Mouse (Mus musculus) retina, embryonic 14.5 days (tissue): ENCODE measurements around the gene Cyp26b1.

ENCODE experiments used
- DNase-seq: peaks from one replicate; pipeline ENCODE4 v3.0.0-alpha.2; 2015; ENCODE audit warnings: low spot score

Cyp26b1 gene

DNA sequence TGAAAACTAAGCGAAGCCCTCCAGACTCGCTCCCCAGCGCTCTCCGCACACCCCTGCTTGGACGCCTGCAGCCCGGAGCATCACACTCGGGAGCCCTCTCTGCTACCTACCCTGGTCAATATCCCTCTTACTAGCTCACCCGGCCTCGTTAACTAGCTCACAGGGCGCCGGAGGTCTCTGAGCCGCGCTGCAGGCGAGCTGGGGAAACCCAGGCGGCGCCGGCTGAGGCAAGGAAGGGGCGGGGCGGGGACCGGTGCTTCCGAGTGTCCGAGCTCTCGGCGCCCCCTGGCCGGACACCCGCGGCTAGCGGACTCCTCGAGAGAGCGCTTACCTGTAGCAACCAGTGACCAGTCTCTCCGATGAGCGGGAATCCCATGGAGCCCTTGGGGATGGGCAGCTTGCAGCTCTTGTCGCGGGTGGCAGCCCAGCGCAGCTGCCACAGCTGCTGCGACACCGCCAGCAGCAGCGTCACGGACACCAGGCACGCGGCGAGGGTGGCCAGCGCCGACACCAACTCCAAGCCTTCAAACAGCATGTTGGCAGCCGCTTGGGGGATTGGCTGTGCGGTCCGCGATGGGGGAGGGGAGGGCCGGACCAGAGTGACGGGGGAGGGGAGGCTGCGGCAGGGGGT lies 6.1 kb downstream of the Cyp26b1 start:
- DNase-seq, result peak; percentile 71

DNA sequence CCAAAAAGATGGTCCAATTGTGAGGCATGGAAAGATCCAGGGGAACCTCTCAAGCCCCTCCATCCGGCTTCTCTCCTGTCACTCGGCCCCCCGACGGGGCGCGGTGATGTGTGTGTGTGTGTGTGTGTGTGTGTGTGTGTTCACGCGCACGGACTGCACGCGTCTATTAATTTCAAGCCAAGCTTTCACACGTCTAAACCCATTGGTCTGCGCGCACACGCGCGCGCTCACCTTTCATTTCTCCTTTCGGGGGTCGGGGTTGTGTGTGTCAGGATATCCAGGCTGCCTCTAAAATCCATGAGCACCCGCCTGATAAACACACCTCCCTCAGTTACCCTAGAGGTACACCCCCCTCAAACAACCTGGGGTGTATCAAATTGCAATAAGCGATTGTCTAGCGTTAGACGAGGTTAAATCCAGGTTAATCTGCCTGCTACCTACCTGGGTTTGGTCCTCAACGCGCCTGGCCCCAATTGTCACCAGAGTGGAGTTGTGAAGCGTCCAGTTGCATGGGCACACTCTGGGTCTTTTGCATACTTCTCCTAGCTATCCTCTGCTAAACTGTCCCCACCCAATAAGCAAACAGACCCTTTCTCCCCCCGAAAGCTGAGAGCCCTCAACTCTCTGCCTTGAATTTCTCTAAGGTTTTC lies 7.0 kb downstream of the Cyp26b1 start:
- DNase-seq, result no peak

DNA sequence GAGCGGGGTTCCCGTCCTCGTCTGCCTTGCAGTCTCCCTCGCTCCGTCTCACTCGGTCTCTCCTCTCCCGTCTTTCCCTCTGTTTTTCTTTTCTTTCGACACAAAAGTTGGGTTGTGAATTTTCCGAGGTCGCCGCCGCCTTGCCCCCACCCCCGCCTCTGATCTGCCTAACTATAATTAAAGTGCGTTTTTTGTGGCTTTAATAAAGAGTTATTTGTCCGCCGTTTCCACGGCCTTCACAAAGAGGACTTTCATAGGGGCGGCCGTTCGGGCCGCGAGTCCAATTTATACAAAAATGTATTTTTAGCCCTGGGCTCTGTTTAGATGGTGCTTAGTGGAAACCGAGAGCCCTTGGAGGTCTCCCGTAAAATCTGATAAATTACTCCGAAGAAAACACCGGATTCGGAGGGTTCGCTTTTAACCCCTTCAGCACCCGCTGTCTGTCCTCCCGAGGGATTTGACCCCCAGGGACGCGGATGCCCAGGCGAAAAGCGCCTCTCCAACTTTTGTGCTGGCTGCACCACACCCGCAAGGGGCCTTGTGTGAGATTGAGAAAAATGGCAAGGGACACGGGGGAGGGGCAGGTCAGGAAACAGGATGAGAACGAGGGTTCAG lies 7.9 kb downstream of the Cyp26b1 start:
- DNase-seq, result no peak

DNA sequence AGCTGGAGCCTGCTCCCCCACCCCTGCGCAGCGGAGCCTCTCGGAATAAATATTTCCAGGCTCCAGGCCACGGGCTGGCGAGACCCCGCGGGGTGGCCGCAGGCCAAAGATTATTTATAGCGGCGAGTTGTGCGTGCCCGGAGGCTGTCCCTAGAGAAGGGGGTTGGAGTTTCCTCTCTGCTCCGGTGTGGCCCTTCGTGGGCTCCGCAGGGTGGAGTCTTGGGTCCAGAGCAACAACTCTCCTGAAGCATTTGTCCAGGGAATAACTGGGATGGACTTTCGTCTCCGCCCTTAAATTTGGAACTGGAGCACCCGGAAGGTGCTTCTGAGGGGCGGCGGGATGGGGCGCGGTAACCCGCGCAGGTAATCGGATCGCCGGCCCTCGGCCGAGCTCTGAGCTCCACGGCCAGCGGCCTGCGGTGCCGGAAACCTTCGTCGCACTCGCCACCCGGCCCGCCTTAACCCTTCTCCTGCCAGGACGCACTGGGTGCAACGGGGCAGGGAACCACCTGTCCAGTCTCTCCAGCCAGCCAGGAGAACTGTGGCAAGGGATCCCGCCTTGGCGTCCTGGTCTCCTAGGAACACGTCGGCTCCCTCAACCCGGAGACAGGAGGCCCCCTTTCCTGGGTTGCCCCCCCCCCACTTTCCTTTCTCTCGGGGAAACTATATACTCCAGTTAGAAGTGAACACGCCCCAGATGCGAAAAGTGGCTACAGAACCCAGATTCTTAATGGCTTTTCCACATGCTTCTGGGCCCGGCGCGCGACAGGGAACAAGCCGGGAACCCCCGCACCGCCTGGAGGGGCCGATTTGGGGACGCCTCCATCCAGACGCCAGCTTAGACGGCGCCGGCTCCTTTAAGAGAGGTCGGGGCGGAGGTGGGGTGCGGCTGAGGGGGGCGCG lies 8.7 kb downstream of the Cyp26b1 start:
- no peak for DNase-seq

DNA sequence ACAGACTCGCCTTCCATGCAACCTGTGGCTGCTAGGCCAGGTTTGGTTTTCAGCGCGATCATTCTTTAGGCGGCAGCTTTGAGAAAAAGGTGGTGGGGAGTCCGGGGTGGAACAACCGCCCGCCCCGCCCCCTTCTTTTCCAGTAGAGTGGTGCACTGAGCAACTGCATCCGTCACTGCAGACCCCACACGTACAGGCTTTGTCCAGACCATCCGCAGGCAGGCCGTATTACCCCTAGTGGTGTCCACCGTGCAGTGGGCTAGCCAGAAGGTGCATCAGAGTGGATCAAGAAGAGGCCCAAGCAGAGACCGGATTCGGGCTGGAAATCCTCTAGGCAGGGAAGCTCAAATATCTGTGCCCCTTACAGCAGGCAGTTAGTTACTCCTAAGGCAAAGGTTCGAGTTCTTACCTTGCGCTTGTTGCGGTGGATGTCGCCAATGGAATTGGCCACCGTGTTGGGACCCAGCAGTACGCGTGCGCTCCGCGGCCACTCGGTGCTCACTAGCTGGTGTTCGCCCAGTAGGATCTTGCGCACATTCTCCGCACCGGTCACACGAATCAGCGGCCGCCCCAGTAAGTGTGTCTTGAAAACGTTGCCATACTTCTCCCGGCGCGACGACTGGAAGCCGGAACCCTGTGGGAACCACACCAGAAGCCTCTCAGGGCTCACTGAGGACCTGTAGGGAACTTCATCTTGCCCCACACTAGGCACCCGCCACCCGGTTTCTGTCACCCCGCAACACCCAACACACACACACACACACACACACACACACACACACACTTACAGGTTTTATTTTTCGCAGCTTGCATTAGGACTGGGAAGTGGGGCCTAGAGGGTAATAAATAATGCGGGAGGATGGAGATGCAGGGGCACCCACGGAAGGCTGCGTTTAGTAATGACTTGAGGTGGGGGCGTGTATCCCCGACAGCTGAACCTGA lies 9.6 kb downstream of the Cyp26b1 start:
- peak; percentile 44 for DNase-seq

DNA sequence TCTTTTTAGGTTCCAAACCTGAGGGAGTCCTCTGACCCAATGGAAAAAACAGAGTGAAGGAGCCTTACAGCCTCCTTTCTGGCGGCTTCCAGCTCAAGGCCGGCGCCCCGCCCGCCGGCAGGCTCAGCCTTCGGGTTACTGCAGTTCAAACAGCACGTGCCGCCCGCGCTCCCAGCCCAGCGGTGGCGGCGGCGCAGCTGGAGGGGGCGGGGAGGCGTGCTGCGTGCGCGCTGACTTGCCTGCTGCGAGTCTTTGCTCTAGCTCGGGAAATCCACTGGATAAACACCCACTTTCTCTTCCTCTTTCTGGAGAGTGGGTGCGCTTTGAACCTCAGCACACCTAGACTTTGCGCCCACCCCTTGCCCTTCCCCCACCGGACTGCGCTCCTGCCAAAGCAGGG lies 10.3 kb downstream of the Cyp26b1 start:
- peak; percentile 60 for DNase-seq

DNA sequence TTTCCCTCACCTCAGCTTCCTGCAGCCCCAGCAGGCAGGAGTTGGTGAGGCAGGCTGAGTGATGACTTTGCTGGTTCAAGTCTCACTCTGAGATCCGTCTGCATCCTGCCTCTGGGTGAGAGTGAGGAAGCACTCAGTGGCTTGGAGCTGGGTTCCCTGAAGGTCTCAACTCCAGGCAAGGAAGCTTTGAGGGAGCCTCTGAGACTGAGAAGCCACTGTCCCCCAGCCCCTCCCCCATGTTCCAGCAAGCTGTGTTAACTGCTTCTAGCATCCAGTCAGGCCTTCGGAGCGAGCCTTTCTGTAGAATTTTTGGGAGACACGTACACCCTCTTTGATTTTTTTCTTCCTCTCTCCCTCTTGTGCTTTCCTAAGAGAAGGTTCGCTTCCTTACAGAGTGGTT lies 10.9 kb downstream of the Cyp26b1 start:
- DNase-seq, result no peak

DNA sequence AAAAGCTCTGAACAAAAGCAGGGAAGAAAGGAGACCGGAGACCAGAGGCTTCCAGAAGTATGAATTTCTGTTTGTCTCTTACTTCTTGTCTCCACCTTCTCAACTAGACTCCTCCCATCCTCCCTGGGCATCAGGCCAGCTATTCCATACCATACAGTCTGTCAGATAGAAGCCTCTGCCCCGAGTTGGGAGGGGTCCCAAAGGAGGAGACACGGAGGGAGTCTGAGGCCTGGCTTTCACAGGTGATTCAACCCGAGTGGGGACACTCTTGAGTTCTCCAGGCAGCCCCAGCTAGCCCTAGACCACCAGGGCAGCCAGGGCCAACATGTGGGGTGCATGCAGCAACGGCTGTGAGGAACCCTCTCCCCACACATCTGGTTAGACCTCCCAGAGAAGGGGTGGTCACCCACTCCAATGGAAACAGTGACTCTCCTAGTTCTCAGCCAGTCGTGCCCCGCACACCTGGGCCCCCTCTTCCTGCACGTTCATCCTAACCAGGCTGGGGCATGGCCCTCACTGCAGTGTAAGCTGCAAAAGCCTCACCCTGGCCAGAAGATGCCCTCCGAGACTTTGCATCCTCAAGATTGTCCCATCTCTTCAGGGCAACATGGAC lies 11.8 kb downstream of the Cyp26b1 start:
- no peak for DNase-seq

DNA sequence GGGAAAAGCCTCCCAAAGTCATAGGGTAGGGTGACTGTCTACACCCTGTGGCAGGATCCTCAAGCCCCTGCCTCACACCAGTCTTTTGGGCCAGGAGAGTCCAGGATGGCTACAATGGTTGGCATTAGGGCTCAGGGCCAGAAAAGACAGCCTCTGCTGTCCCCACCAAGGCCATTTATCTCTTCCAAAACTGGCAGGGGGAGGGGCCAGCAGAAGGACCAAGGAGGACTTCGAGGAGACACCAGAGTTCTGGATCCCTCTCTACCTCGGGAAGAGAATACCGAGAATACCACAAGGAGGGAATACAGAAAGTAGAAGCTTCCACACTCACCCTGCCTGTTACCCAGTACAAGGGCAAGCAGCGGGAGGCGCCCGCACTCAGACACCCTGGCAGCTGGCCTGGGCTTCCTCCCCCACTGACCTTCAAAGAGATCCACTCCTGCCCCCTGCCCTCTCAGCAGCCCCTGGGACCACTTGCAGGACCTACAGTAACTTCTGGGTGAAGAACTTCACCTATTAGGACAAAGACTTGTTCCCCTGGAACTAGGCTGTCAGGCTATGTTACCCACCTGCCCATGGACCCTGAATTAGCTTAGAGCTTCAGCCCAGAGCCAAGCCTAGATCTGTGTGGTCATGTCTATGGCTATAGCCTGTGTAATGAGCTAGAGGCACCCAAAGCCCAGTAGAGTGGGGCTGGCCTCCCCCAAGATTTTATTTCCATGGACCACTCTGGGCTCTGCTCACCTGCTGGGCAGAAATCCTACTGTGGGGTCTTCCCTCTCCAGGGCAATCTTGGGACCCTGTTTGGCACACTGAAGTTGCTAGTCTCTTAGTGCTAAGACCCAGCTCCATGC lies 12.5 kb downstream of the Cyp26b1 start:
- DNase-seq, result no peak

DNA sequence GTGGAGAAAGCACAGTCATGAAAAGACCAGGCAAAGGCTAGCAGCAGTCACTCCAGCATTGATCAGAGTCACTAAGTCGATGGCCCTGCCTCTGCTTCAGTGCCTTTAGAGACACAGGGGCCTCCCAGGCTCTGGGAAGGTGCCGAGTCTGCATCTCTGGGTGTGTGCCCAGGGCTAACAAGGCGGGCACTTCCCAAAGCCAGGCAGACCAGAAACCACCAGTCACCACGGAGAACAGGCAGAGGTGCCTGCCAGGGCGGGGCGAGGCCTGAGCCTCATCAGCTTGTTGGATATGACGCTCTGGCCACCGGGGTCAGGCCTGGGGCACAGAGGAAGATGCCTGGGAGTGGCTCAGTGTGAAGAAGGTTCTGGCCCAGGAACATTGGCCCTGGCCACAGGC lies 14.2 kb downstream of the Cyp26b1 start:
- DNase-seq, result no peak

DNA sequence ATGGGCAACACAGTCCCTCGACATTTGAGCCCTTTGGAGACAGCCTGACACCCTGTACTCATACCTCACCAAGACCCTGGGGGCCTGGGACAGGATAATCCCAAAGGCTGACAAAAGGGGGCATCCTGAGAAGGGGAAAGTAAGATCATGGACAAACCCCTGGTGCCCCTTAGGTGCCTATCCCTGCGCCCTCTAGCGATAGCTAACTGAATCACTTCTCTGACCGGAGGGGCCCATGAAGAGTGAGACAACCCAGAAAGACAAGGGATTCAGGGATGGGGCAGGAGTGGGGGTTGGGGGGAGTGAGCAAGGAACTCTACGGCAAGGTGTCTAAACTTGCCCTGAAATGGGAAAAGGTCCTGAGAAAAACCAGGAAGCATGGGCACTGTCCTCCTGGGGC lies 14.8 kb downstream of the Cyp26b1 start:
- DNase-seq, result peak; percentile 76

DNA sequence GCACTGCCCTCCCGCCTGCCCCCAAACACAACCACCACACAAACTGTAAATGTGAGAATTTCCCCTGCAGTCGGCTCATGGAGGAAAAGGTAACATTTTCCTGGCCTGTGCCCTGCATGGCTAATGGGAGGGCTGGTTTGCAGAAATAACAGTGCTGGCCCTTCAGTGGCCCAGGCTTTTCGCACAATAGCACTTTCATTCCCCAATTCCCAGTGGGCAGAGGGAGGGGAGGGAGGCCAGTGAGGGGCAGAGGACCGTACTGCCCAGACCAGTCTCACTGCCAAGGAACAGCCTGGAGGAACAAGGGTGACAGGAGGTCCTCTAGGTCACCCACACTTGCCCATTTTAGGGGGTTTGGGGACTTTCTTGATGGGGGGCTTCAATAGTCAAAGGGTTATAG lies 15.8 kb downstream of the Cyp26b1 start:
- DNase-seq, result no peak

DNA sequence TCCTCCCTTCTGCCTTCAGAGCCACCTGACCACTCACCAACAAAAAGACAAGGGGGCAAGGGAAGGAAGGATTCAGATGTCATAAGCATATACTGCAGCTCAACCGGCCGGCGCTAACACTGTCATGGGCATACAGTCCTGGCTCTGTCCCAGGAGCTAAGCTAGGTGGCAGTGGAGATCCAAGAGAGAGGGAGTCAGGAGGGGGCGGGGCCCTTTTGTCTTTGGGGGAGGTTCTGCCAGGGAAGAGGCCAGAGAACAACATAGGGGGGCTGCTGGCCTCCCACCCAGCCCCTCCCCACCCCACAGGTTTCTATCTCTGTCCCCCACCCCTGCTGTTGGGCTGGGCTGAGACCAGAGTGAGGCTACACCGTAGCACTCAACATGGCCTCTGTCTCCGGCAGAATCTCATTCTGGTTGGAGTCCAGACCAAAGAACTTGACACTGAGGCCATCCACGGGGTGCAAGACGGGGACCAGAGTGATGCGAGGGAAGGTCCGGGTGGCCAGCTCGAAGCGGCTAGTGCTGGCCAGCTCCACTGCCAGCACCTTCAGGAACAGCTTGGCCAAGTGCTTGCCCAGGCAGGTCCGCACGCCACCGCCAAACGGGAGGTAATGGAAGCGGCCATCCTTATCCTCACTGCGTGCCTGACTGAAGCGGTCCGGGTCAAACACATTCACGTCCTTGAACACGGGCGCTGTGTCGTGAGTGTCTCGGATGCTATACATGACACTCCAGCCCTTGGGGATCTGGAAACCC lies 19.6 kb downstream of the Cyp26b1 start:
- peak; percentile 60 for DNase-seq

DNA sequence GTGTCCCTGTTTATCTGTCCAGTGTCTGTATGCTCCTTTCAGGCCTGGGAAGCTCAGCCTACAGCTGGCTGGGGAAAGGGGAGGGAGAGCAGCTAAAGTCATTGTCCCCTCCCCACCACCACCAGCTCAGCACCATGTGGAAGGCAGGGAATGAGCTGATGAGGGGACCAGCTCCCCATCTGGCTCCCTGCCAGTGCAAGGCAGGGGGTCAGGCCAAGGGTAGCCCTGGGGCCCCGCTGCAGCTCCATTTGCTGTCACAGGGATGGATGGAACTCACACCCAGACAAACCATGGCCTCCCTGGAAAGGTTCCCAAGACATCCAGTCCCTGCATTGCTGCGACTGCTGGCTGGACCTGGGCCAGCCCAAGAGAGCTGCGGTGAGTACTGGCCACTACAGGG lies 23.7 kb downstream of the Cyp26b1 start:
- no peak for DNase-seq

DNA sequence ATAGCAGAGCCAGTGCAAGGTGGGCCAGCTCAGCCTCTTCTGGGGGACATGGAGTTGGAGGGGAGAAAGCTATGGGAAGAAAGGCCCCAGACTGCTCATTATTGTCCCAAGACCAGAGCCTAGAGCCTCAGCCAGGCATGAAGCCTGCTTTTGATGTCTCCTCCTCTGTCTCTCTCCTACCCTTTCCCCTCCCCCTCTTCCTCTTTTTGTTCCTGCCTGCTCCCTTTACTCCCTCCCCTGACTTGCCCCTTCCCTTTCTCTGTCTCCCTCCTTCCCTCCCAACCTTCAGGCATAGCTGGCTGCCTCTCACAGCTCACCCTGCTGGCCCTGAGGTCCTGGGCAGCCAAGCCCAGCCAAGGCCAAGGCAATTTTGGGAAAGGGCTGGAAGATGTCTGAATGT lies 24.1 kb downstream of the Cyp26b1 start:
- no peak for DNase-seq

DNA sequence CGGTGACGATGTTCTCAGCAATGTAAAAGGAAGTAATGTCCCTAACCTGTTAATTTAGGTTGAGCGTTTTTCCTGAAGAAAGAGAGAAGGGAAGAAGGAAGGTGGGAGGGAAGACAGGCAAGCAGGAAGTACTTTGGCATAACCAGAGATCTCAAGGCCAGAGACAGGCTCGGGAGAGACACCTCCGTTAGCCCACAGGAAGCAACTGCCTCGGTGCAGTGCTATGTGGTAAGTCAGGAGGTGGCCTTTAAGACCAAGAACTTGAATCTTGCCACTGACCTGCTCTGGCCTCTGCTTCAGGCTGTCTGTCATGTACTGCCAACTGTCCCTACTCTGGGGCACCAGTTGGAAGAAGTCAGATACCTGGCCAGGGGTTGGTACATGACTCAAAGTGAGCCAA lies 24.8 kb downstream of the Cyp26b1 start:
- DNase-seq, result no peak

DNA sequence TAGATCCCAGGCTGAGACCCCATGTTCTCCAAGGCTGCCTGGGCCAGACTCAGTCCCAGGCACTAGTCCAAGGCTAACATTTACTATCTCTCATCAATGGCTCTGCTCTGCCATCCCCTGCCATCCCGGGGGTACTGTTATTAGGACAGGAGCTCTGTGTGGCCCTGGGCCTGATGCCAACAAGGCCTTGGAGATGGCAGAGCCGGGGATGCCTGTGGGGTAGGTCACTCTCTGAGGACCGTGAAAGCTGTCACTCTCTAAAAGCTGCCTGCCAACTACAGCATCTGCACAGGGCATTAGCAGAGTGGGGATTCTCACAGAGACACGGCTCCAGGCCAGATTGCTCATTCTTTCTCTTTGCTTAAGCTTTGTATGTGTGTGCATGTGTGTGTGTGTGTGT lies 26.0 kb downstream of the Cyp26b1 start:
- no peak for DNase-seq

DNA sequence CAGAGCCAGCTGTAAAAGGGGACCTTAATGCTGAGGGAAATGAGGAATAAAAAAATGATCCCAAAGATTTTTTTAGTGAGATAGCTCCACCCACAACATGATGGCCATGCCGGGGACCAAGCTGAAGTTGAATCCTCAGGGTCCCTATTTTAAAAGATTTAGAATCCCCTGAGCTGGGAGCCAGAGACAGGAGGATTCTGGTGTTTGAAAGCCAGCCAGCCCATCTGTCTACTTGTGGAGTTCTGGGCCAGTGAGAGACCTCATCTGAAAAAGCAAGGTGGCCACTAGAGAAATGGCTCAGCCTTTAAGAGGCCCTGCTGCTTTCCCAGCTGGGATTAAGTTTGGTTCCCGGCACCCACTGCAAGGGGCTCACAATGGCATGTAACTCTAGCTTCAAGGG lies 26.9 kb downstream of the Cyp26b1 start:
- DNase-seq, result no peak

DNA sequence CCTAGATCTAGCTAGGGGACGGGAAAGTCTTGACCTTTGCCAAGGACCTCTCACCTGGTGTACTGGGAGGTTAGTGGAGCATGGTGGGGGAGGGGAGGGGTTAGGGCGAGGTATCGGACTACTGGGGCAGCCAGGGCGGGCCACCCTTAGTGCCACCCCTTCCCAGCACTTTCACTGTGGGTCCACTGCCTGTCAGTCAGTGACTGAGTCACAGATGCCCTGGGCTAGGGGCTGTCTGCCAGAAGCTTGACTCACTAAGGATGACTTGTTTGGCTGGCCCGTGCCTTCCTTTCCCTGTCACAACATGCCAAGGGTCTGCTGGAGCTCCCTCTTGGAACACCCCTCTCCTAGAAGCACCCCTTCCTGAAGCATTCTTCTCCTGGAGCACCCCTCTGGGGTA lies 28.5 kb downstream of the Cyp26b1 start:
- no peak for DNase-seq
